ENCODE assay signal across 9 mouse cellular contexts in genomic region chr2:52578846-52579245, GRCm38 (mm10).
DNase-seq lines count a peak whose midpoint lies in the region; ATAC-seq and TF ChIP-seq lines count a peak whose summit lies in the region.
"Had no signal": no experiment of that assay in that cellular context is flagged by ENCODE, and none has a peak within 500 bp of the region (broad histone marks: within the 10 kb centered on the region; RNA-seq: fewer than 3 reads in every experiment).

No protein-coding gene starts in this region.

- TF ChIP-seq CTCF in kidney, adult 2 months (conservative IDR thresholded peaks at IDR 0.05; ENCODE audit: insufficient read depth, insufficient read length, low read depth, low read length) = no peak
- TF ChIP-seq CTCF in brain, embryonic 14.5 days (IDR thresholded peaks at IDR 0.05; ENCODE audit: borderline replicate concordance, extremely low read depth, insufficient read depth, insufficient read length) = no peak

- no peaks in the 10 kb centered on the region for H3K9me3 ChIP-seq in heart, embryonic 15.5 days (replicated peaks)
- H3K9me3 ChIP-seq: forebrain, embryonic 13.5 days had no signal

- no peaks in the 10 kb centered on the region for H3K27me3 ChIP-seq in kidney, adult 2 months (replicated peaks; ENCODE audit: control insufficient read depth, insufficient read depth, low read length)
- no peaks in the 10 kb centered on the region for H3K27me3 ChIP-seq in heart, embryonic 15.5 days
- H3K27me3 ChIP-seq: forebrain, embryonic 13.5 days had no signal

- peaks cover 19% of the 10 kb centered on the region for H3K4me1 ChIP-seq in kidney, adult 2 months (ENCODE audit: control insufficient read depth, insufficient read depth, low read length)
- peaks cover 16% of the 10 kb centered on the region for H3K4me1 ChIP-seq in heart, embryonic 15.5 days (replicated peaks)
- H3K4me1 ChIP-seq: forebrain, embryonic 13.5 days had no signal

- DNase-seq in kidney, adult 2 months = peak; percentile 86
- no peak for DNase-seq in kidney, postnatal 14 days
- peak; percentile 59 for DNase-seq in brain, embryonic 14.5 days (ENCODE audit: low read depth)
- DNase-seq in ovary, postnatal 10 days (ENCODE audit: low spot score) = peak; percentile 14
- no peak for DNase-seq in layer of hippocampus, adult 11-12 months (ENCODE audit: low spot score)
- DNase-seq: midbrain, embryonic 14.5 days had no signal

- H3K4me3 ChIP-seq in kidney, adult 2 months (ENCODE audit: insufficient read depth, low read depth, low read length) = no peak overlapping the region
- H3K4me3 ChIP-seq in heart, embryonic 15.5 days = no peak overlapping the region
- H3K4me3 ChIP-seq: forebrain, embryonic 13.5 days had no signal

- no peak overlapping the region for H3K27ac ChIP-seq in kidney, adult 2 months (ENCODE audit: insufficient read depth, low read depth, low read length)
- H3K27ac ChIP-seq in heart, embryonic 15.5 days = peak overlapping the region; percentile 55
- H3K27ac ChIP-seq: forebrain, embryonic 13.5 days had no signal

- H3K9ac ChIP-seq in heart, embryonic 15.5 days = no peak overlapping the region
- H3K9ac ChIP-seq: forebrain, embryonic 13.5 days had no signal

- no peak overlapping the region for H3K4me2 ChIP-seq in heart, embryonic 15.5 days
- H3K4me2 ChIP-seq: forebrain, embryonic 13.5 days had no signal

- WGBS in kidney, adult 2 months = 39% methylated on average over 3 of the region's 3 CpGs
- WGBS in heart, embryonic 15.5 days = 31% methylated on average over 3 of the region's 3 CpGs

- ATAC-seq in heart, embryonic 15.5 days (replicated peaks; ENCODE audit: insufficient number of reproducible peaks, insufficient read depth, low FRiP score, low read depth) = no peak
- no peak for ATAC-seq in inflammation-experienced regulatory T-cells, adult 6 months
- ATAC-seq: forebrain, embryonic 13.5 days had no signal

- TF ChIP-seq POLR2A in kidney, adult 2 months (IDR thresholded peaks at IDR 0.05; ENCODE audit: low read depth, low read length) = no peak
- no peak for TF ChIP-seq POLR2A in brain, embryonic 14.5 days (IDR thresholded peaks at IDR 0.05; ENCODE audit: borderline replicate concordance, extremely low read depth, insufficient read depth, insufficient read length, poor library complexity, severe bottlenecking)

- H3K36me3 ChIP-seq in kidney, adult 2 months (ENCODE audit: control insufficient read depth, insufficient read depth, low read length) = no peaks in the 10 kb centered on the region
- no peaks in the 10 kb centered on the region for H3K36me3 ChIP-seq in heart, embryonic 15.5 days

Comparison
In these comparisons a context has a peak if more than half of its experiments do, and no peak if none do; other contexts are left out.
1. DNase-seq: peak in kidney, adult 2 months (single experiment), brain, embryonic 14.5 days (single experiment) and ovary, postnatal 10 days (single experiment); none in kidney, postnatal 14 days (single experiment) and layer of hippocampus, adult 11-12 months (single experiment).